Mouse (Mus musculus): ENCODE data around the gene Bckdhb.

GRCm38 (mm10) chr9:84094111-84094510 lies 169.2 kb downstream of the Bckdhb start:
- TF ChIP-seq POLR2A (IDR thresholded peaks at IDR 0.05; ENCODE audit: insufficient read depth, low read depth, low read length) (no peak), CTCF (IDR thresholded peaks at IDR 0.05; ENCODE audit: insufficient read depth, low read depth, low read length) (no peak)

Measured in olfactory bulb, adult 2 months (tissue).